Mouse (Mus musculus): Measurements from ENCODE around the gene Olfr466. TPM values are rescaled to one million over a fixed set of nuclear protein-coding genes. Genes with fewer than 3 reads are reported as not detected.
A peak's percentile ranks its signal among the peaks of the same experiment; 100 is the strongest.

The Olfr466 gene
- polyA plus RNA-seq (2012; rRNA removed) (not detected in 2 replicates), polyA plus RNA-seq (2014; fragmentation: Nextera tagmentation; extraction: Ambion mirVana) (not detected in 2 replicates)

DNA sequence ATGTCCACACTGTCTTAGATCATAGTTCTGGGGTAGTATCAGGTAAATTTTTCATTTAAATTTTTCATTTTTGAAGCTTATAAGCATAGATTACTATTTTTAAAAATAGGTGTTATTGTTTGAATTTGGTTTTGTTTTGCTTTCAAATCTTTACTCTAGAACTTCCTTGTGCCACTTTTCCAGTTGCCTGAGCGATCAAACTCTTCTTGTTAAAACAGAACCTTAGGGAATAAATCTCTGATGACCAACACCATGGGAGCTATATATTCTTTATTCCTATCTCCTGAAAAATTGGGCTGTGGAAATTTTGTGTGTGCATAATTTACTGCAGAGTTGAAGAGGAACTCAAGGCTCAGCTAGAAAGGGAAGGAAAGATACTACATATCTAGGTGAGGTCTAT, at the start of gene Olfr466:
Olfr466 (plus strand) TSS at position 301 of the 400 bp plus-strand sequence.
- DNase-seq (ENCODE audit: low read depth in 3 of 3, low spot score in 3 of 3) (no peak), ATAC-seq (ENCODE audit: insufficient read depth) (no peak)
- 49% methylated on average over 1 of the region's 1 CpGs for WGBS (ENCODE audit: insufficient replicate concordance)
- TF ChIP-seq CTCF (IDR thresholded peaks at IDR 0.05; ENCODE audit: low read depth) (no peak), EP300 (IDR thresholded peaks at IDR 0.05; ENCODE audit: low read depth) (no peak)
- H3K9ac ChIP-seq (replicated peaks), result no peak within 1 kb of the TSS
- H3K4me1 ChIP-seq (replicated peaks; ENCODE audit: control insufficient read depth in 2 of 2, insufficient read depth in 2 of 2, low read length in 1 of 2), result no peaks in the 10 kb centered on the region
- no peaks in the 10 kb centered on the region for H3K9me3 ChIP-seq (ENCODE audit: control insufficient read depth, low read length)
- no peak within 1 kb of the TSS for H3K4me2 ChIP-seq (ENCODE audit: low read depth)
- no peak within 1 kb of the TSS for H3K27ac ChIP-seq
- no peak within 1 kb of the TSS for H3K4me3 ChIP-seq (ENCODE audit: insufficient read depth in 1 of 2, low read depth in 2 of 2, low read length in 2 of 2)
- H3K27me3 ChIP-seq (ENCODE audit: control insufficient read depth, insufficient read depth, low read length), result no peaks in the 10 kb centered on the region
- H3K36me3 ChIP-seq (replicated peaks; ENCODE audit: control insufficient read depth, insufficient read depth, low read depth), result no peaks in the 10 kb centered on the region

DNA sequence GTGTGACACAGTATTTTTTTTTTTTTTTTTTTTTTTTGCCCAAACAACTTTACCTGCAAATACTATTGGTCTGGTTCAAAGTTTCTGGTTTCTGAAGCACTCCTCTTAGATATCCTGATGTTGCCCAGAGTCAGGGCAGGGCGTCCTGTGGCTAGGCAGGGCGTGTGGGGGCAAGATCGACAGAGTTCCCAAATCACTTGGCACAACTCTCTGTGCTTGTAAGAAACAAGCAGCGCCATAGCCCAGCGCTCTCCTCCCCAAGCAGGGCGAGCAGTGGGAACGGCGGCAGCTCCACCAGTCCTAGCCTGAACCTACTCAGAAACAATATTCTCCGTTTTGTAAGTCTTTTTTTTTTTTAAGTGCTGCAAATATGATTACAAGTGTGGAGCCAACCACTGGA, 49.4 kb upstream of the Olfr466 start:
- Histone ChIP-seq H3K4me1 (replicated peaks; ENCODE audit: control insufficient read depth in 2 of 2, insufficient read depth in 2 of 2, low read length in 1 of 2) (peaks cover 0 to 3% of the 10 kb centered on the region in 2 experiments; a peak in 1 of 4 replicates), H3K4me2 (ENCODE audit: low read depth) (no peak overlapping the region), H3K27ac (no peak overlapping the region), H3K4me3 (ENCODE audit: insufficient read depth in 1 of 2, low read depth in 2 of 2, low read length in 2 of 2) (no peak overlapping the region), H3K27me3 (ENCODE audit: control insufficient read depth, insufficient read depth, low read length) (no peaks in the 10 kb centered on the region), H3K9me3 (ENCODE audit: control insufficient read depth, low read length) (no peaks in the 10 kb centered on the region), H3K36me3 (replicated peaks; ENCODE audit: control insufficient read depth, insufficient read depth, low read depth) (no peaks in the 10 kb centered on the region), H3K9ac (replicated peaks) (no peak overlapping the region)
- WGBS (ENCODE audit: insufficient replicate concordance), result 69% methylated on average over 9 of the region's 9 CpGs
- ATAC-seq (ENCODE audit: insufficient read depth), result no peak
- no peak for DNase-seq (ENCODE audit: low read depth in 3 of 3, low spot score in 3 of 3)
- no peak for TF ChIP-seq CTCF (IDR thresholded peaks at IDR 0.05; ENCODE audit: low read depth)
- no peak for TF ChIP-seq EP300 (IDR thresholded peaks at IDR 0.05; ENCODE audit: low read depth)

DNA sequence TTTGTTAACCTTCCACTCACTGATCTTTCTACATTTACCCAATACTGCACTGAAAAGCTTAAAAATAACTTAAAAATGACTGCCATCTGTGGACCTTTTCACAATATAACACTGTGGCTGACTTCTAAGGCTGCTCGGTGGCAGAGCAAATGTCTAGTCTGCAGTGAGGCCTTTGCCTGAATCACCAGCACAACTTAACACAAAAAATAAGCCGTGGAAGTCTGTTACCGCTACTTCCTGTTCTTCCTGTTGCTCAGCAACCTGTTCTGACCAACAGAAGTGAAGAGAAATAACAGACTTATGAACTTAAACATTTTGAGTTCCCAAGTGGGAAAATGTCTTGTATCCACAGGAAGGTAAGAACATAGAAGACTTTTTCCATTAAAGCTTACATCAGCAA, 48.8 kb upstream of the Olfr466 start:
- TF ChIP-seq CTCF (IDR thresholded peaks at IDR 0.05; ENCODE audit: low read depth) (no peak), EP300 (IDR thresholded peaks at IDR 0.05; ENCODE audit: low read depth) (no peak)
- ATAC-seq (ENCODE audit: insufficient read depth) (no peak), DNase-seq (ENCODE audit: low read depth in 3 of 3, low spot score in 3 of 3) (no peak)
- Histone ChIP-seq H3K4me1 (replicated peaks; ENCODE audit: control insufficient read depth in 2 of 2, insufficient read depth in 2 of 2, low read length in 1 of 2) (peaks cover 0 to 3% of the 10 kb centered on the region in 2 experiments; a peak in 1 of 4 replicates), H3K9ac (replicated peaks) (no peak overlapping the region), H3K4me2 (ENCODE audit: low read depth) (no peak overlapping the region), H3K4me3 (ENCODE audit: insufficient read depth in 1 of 2, low read depth in 2 of 2, low read length in 2 of 2) (no peak overlapping the region), H3K27ac (no peak overlapping the region), H3K9me3 (ENCODE audit: control insufficient read depth, low read length) (no peaks in the 10 kb centered on the region), H3K27me3 (ENCODE audit: control insufficient read depth, insufficient read depth, low read length) (no peaks in the 10 kb centered on the region), H3K36me3 (replicated peaks; ENCODE audit: control insufficient read depth, insufficient read depth, low read depth) (no peaks in the 10 kb centered on the region)
- WGBS (ENCODE audit: insufficient replicate concordance), result 41% methylated on average over 3 of the region's 3 CpGs

DNA sequence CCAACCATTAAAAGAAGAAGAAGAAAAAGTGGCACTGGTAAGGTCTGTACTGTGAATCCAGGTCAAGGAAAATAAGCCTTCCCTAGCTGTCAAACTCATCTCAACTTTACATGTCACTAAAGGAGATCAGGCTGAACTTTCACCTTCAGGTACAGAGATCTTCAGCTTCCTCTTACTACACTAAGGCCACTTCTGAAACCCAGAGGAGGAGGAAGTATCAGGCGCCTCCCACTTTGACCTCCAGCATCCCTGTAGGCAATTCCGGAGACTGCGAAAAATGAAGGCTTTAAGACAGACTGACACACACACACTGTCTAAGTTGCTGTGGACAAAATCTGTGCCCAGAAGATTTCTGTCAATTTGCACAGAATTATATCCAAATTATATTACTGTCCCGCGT, 38.1 kb upstream of the Olfr466 start:
- peak overlapping the region; percentile 92 for H3K4me2 ChIP-seq (ENCODE audit: low read depth)
- H3K9me3 ChIP-seq (ENCODE audit: control insufficient read depth, low read length), result no peaks in the 10 kb centered on the region
- ATAC-seq (ENCODE audit: insufficient read depth) (peak; percentile 42), DNase-seq (ENCODE audit: low read depth in 3 of 3, low spot score in 3 of 3) (peak in 2 of 3 experiments; percentile 31 to 45)
- 2% methylated on average over 5 of the region's 5 CpGs for WGBS (ENCODE audit: insufficient replicate concordance)
- H3K27ac ChIP-seq, result peak overlapping the region; percentile 92
- H3K4me1 ChIP-seq (replicated peaks; ENCODE audit: control insufficient read depth in 2 of 2, insufficient read depth in 2 of 2, low read length in 1 of 2), result peaks cover 4 to 8% of the 10 kb centered on the region in 2 experiments; a peak in 3 of 4 replicates
- H3K4me3 ChIP-seq (ENCODE audit: insufficient read depth in 1 of 2, low read depth in 2 of 2, low read length in 2 of 2), result peak overlapping the region; percentile 92 to 96
- no peaks in the 10 kb centered on the region for H3K36me3 ChIP-seq (replicated peaks; ENCODE audit: control insufficient read depth, insufficient read depth, low read depth)
- TF ChIP-seq CTCF (IDR thresholded peaks at IDR 0.05; ENCODE audit: low read depth) (no peak), EP300 (IDR thresholded peaks at IDR 0.05; ENCODE audit: low read depth) (no peak)
- H3K9ac ChIP-seq (replicated peaks), result peak overlapping the region; percentile 92
- no peaks in the 10 kb centered on the region for H3K27me3 ChIP-seq (ENCODE audit: control insufficient read depth, insufficient read depth, low read length)

DNA sequence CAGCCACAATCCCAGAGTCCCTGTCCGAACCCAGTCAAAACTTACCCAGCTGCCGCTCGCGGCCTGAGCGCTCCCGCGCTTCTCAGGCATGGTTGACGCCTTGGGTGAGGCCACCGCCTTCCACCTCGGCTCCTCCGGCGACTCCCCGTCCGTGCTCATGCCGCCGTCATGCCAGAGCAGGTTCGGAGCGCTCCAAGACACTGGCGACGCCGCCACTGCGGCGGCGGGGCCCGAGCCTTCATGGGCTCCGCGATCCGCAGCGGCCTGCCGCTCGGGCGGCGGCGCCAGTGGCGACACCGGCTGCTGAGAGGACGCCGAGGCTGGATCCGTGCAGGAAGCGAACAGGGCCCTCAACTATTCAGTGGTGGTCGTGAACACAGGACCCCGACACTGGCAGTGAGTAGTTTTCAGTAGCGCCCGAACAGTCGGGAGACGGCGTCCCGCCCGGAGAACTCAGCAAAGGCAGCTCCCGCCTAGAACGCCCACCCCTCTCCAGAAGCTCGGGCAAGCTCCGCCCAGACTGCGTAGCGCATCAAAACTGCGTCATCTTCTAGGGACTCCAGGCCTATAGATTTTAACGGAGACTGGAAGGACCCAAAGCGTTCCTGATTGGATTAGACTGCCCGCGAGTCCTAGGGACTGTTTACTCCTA, 37.5 kb upstream of the Olfr466 start, which contains the start of gene Mfsd14b:
Mfsd14b (minus strand) TSS at position 517 of the 652 bp plus-strand sequence.
- Histone ChIP-seq H3K36me3 (replicated peaks; ENCODE audit: control insufficient read depth, insufficient read depth, low read depth) (no peaks in the 10 kb centered on the region), H3K27me3 (ENCODE audit: control insufficient read depth, insufficient read depth, low read length) (no peaks in the 10 kb centered on the region), H3K4me2 (ENCODE audit: low read depth) (peak within 1 kb of the TSS; percentile 92), H3K27ac (peak within 1 kb of the TSS; percentile 92), H3K9me3 (ENCODE audit: control insufficient read depth, low read length) (no peaks in the 10 kb centered on the region), H3K4me1 (replicated peaks; ENCODE audit: control insufficient read depth in 2 of 2, insufficient read depth in 2 of 2, low read length in 1 of 2) (peaks cover 4 to 8% of the 10 kb centered on the region in 2 experiments; a peak in 3 of 4 replicates), H3K9ac (replicated peaks) (peak within 1 kb of the TSS; percentile 92), H3K4me3 (ENCODE audit: insufficient read depth in 1 of 2, low read depth in 2 of 2, low read length in 2 of 2) (peak within 1 kb of the TSS; percentile 92 to 96)
- TF ChIP-seq EP300 (IDR thresholded peaks at IDR 0.05; ENCODE audit: low read depth) (no peak), CTCF (IDR thresholded peaks at IDR 0.05; ENCODE audit: low read depth) (no peak)
- ATAC-seq (ENCODE audit: insufficient read depth) (peak; percentile 97), DNase-seq (ENCODE audit: low read depth in 3 of 3, low spot score in 3 of 3) (peak; percentile 84 to 89 (median 86))
- under 1% methylated on average over 60 of the region's 60 CpGs for WGBS (ENCODE audit: insufficient replicate concordance)

Measured in liver, embryonic 14.5 days (tissue).